Mouse (Mus musculus) thymus, adult 2 months (tissue): ENCODE measurements around the gene Spint3.

Source experiments
- CTCF ChIP-seq: fragments of 200-500 bp; IDR thresholded peaks from 2 replicates; pipeline ENCODE4 v1.5.1; 2012; ENCODE audit warnings: mild to moderate bottlenecking, control low read depth, low read length, moderate library complexity, borderline replicate concordance; ENCODE audit not compliant: control insufficient read depth, poor library complexity, insufficient read depth; ENCODE audit errors: extremely low read depth
- POLR2A ChIP-seq: fragments of 200-500 bp; IDR thresholded peaks from 2 replicates; pipeline ENCODE4 v1.6.1; 2012; ENCODE audit warnings: mild to moderate bottlenecking, low read length, control low read depth, moderate library complexity; ENCODE audit not compliant: control insufficient read depth, poor library complexity, insufficient read depth; ENCODE audit errors: extremely low read depth

GRCm38 (mm10) chr2:164600179-164600578 is 26.9 kb upstream of the Spint3 start:
- TF ChIP-seq CTCF (no peak), POLR2A (no peak)
